Comparison of ENCODE assay signal across 16 mouse cellular contexts in genomic region chr11:78461894-78462293, GRCm38 (mm10). TPM values are rescaled to one million over a fixed set of nuclear protein-coding genes. Genes with fewer than 3 reads are reported as not detected.
DNase-seq lines count a peak whose midpoint lies in the region; ATAC-seq and TF ChIP-seq lines count a peak whose summit lies in the region.
"Had no signal": no experiment of that assay in that cellular context is flagged by ENCODE, and none has a peak within 500 bp of the region (broad histone marks: within the 10 kb centered on the region; RNA-seq: fewer than 3 reads in every experiment).

No protein-coding gene starts in this region.

- TF ChIP-seq CTCF in gastrocnemius, adult 2 months (IDR thresholded peaks at IDR 0.05): peak; percentile 33; the same call in 1 of the 2 replicates
- TF ChIP-seq CTCF in liver, embryonic 14.5 days (IDR thresholded peaks at IDR 0.05; ENCODE audit: low read depth): peak; percentile 71
- peak; percentile 98 for TF ChIP-seq CTCF in E14TG2a.4 (conservative IDR thresholded peaks at IDR 0.05; ENCODE audit: low read length)

- H3K4me2 ChIP-seq in liver, embryonic 14.5 days (ENCODE audit: low read depth): no peak overlapping the region

- DNase-seq in gastrocnemius, adult 2 months: no peak
- DNase-seq in gastrocnemius, postnatal 4 days (ENCODE audit: low spot score in 2 of 2): no peak
- no peak for DNase-seq in liver, embryonic 14.5 days (ENCODE audit: low read depth in 3 of 3, low spot score in 3 of 3)
- DNase-seq in liver: no peak
- peak; percentile 41 for DNase-seq in naive thymus-derived CD4-positive, alpha-beta T cell, adult 2 months (ENCODE audit: low read depth)
- no peak for DNase-seq in forebrain, embryonic 10.5 days (ENCODE audit: extremely low spot score, low spot score)
- no peak for DNase-seq in yolk sac, embryonic 10.5 days (ENCODE audit: low spot score)
- DNase-seq: cerebellum, adult 9-10 months; heart, postnatal 14 days; kidney, adult 8-10 months; lung, adult 2 months had no signal

- intact Hi-C loops in gastrocnemius, adult 2 months (cut with DNase I): no loop called here

- no peak overlapping the region for H3K9ac ChIP-seq in liver, embryonic 14.5 days (replicated peaks)

- no peak overlapping the region for H3K27ac ChIP-seq in gastrocnemius, adult 2 months
- no peak overlapping the region for H3K27ac ChIP-seq in liver, embryonic 14.5 days
- H3K27ac ChIP-seq in forebrain, embryonic 10.5 days: no peak overlapping the region

- no peaks in the 10 kb centered on the region for H3K9me3 ChIP-seq in liver, embryonic 14.5 days (ENCODE audit: control insufficient read depth, low read length)
- no peaks in the 10 kb centered on the region for H3K9me3 ChIP-seq in E14TG2a.4 (ENCODE audit: low read length)
- peaks cover 6% of the 10 kb centered on the region; the same call in 1 of the 2 replicates for H3K9me3 ChIP-seq in forebrain, embryonic 10.5 days

- no peak for ATAC-seq in liver, embryonic 14.5 days (ENCODE audit: insufficient read depth)

- no peak for TF ChIP-seq EP300 in liver, embryonic 14.5 days (IDR thresholded peaks at IDR 0.05; ENCODE audit: low read depth)

- H3K27me3 ChIP-seq in liver, embryonic 14.5 days (ENCODE audit: control insufficient read depth, insufficient read depth, low read length): no peaks in the 10 kb centered on the region; the same call in 1 of the 2 replicates
- no peaks in the 10 kb centered on the region; the same call in 1 of the 2 replicates for H3K27me3 ChIP-seq in E14TG2a.4 (ENCODE audit: insufficient read depth, low read length)
- H3K27me3 ChIP-seq in forebrain, embryonic 10.5 days (ENCODE audit: poor library complexity, severe bottlenecking): no peaks in the 10 kb centered on the region

- H3K4me3 ChIP-seq in gastrocnemius, adult 2 months: no peak overlapping the region
- no peak overlapping the region for H3K4me3 ChIP-seq in liver, embryonic 14.5 days (ENCODE audit: insufficient read depth in 1 of 2, low read depth in 2 of 2, low read length in 2 of 2)
- no peak overlapping the region for H3K4me3 ChIP-seq in E14TG2a.4 (replicated peaks; ENCODE audit: low read length)
- H3K4me3 ChIP-seq in forebrain, embryonic 10.5 days: no peak overlapping the region
- H3K4me3 ChIP-seq: megakaryocyte, embryonic 14.5 days had no signal

- WGBS in liver, embryonic 14.5 days (ENCODE audit: insufficient replicate concordance): 49% methylated on average over 1 of the region's 1 CpGs
- 58% methylated on average over 1 of the region's 1 CpGs for WGBS in forebrain, embryonic 10.5 days

- H3K36me3 ChIP-seq in liver, embryonic 14.5 days (replicated peaks; ENCODE audit: control insufficient read depth, insufficient read depth, low read depth): no peaks in the 10 kb centered on the region
- H3K36me3 ChIP-seq in E14TG2a.4 (ENCODE audit: insufficient read depth, low read length): no peaks in the 10 kb centered on the region
- H3K36me3 ChIP-seq in forebrain, embryonic 10.5 days (replicated peaks): no peaks in the 10 kb centered on the region

- H3K4me1 ChIP-seq in liver, embryonic 14.5 days (replicated peaks; ENCODE audit: control insufficient read depth in 2 of 2, insufficient read depth in 2 of 2, low read length in 1 of 2): peaks cover 9 to 25% of the 10 kb centered on the region in 2 experiments
- H3K4me1 ChIP-seq in E14TG2a.4 (replicated peaks; ENCODE audit: low read depth, low read length): peaks cover 44% of the 10 kb centered on the region
- peaks cover 33% of the 10 kb centered on the region for H3K4me1 ChIP-seq in forebrain, embryonic 10.5 days

RNA-seq across cellular contexts. Expression of gene Slc46a1, which starts 3.6 kb away (rescaled TPM):
- total RNA-seq in gastrocnemius, adult 2 months (2021): 1 to 10 TPM in 1 of 2 experiments, under 1 TPM in 1; 0.77 to 1.4 TPM
- 1 to 10 TPM; 2.7 to 4.9 TPM for total RNA-seq in gastrocnemius, postnatal 4 days (2021)
- 3.7 and 4.9 TPM in 2 replicates for polyA plus RNA-seq in liver, embryonic 14.5 days (2012; rRNA removed)
- 5.0 and 5.8 TPM in 2 replicates for polyA plus RNA-seq in liver, embryonic 14.5 days (2014; fragmentation: Nextera tagmentation; extraction: Ambion mirVana)
- 20.9 and 21.1 TPM in 2 replicates for polyA plus RNA-seq in forebrain, embryonic 10.5 days (2016; fragmentation: Nextera tagmentation; extraction: Ambion mirVana)

RNA-seq across cellular contexts. Expression of gene Sarm1, which starts 35.7 kb away (rescaled TPM):
- total RNA-seq in gastrocnemius, adult 2 months (2021): under 1 TPM; 0.64 to 0.71 TPM
- total RNA-seq in gastrocnemius, postnatal 4 days (2021): 1 to 10 TPM in 1 of 2 experiments, under 1 TPM in 1; 0.93 to 1.2 TPM
- 0.09 and 0.22 TPM in 2 replicates for polyA plus RNA-seq in liver, embryonic 14.5 days (2012; rRNA removed)
- polyA plus RNA-seq in liver, embryonic 14.5 days (2014; fragmentation: Nextera tagmentation; extraction: Ambion mirVana): 0.14 and 0.15 TPM in 2 replicates
- 9.4 and 9.8 TPM in 2 replicates for polyA plus RNA-seq in forebrain, embryonic 10.5 days (2016; fragmentation: Nextera tagmentation; extraction: Ambion mirVana)

RNA-seq across cellular contexts. Expression of gene Vtn, which starts 37.0 kb away (rescaled TPM):
- 10 to 100 TPM; 11.7 to 14.5 TPM for total RNA-seq in gastrocnemius, adult 2 months (2021)
- total RNA-seq in gastrocnemius, postnatal 4 days (2021): 10 to 100 TPM; 23.8 to 27.4 TPM
- polyA plus RNA-seq in liver, embryonic 14.5 days (2012; rRNA removed): 350 and 403 TPM in 2 replicates
- polyA plus RNA-seq in liver, embryonic 14.5 days (2014; fragmentation: Nextera tagmentation; extraction: Ambion mirVana): 353 and 424 TPM in 2 replicates
- 23.7 and 25.0 TPM in 2 replicates for polyA plus RNA-seq in forebrain, embryonic 10.5 days (2016; fragmentation: Nextera tagmentation; extraction: Ambion mirVana)

RNA-seq across cellular contexts. Expression of gene Slc13a2, which starts 39.9 kb away (rescaled TPM):
- total RNA-seq in gastrocnemius, adult 2 months (2021): not detected
- total RNA-seq in gastrocnemius, postnatal 4 days (2021): not detected
- polyA plus RNA-seq in liver, embryonic 14.5 days (2012; rRNA removed): 0.02 TPM in 2 replicates
- not detected in 2 replicates for polyA plus RNA-seq in liver, embryonic 14.5 days (2014; fragmentation: Nextera tagmentation; extraction: Ambion mirVana)
- polyA plus RNA-seq in forebrain, embryonic 10.5 days (2016; fragmentation: Nextera tagmentation; extraction: Ambion mirVana): not detected in 2 replicates
- total RNA-seq: heart, adult 8-10 months; heart, postnatal 14 days; layer of hippocampus, adult 8-10 months; left cerebral cortex, postnatal 25 days had no signal

RNA-seq across cellular contexts. Expression of gene Sebox, which starts 41.4 kb away (rescaled TPM):
- not detected for total RNA-seq in gastrocnemius, adult 2 months (2021)
- total RNA-seq in gastrocnemius, postnatal 4 days (2021): not detected
- 0.18 and 0.28 TPM in 2 replicates for polyA plus RNA-seq in liver, embryonic 14.5 days (2012; rRNA removed)
- polyA plus RNA-seq in liver, embryonic 14.5 days (2014; fragmentation: Nextera tagmentation; extraction: Ambion mirVana): 0.35 and 0.39 TPM in 2 replicates
- not detected in 2 replicates for polyA plus RNA-seq in forebrain, embryonic 10.5 days (2016; fragmentation: Nextera tagmentation; extraction: Ambion mirVana)
- total RNA-seq: heart, adult 8-10 months; heart, postnatal 14 days had no signal

Comparison
In these comparisons a context has a peak if more than half of its experiments do, and no peak if none do; other contexts are left out.
1. CTCF ChIP-seq: peak in every context shown above with its lines; median percentile 98 in E14TG2a.4; 71 in liver, embryonic 14.5 days; 33 in gastrocnemius, adult 2 months.